Mouse (Mus musculus) lung, adult 2 months (tissue): ENCODE measurements at regions not wholly inside any gene's neighbourhood (a gene's known extent, or its start where the extent isn't known, plus 50 kb on each side); places are given as distances from the start of the nearest gene placed in this dataset.

ENCODE experiments used
- DNase-seq: peaks from one replicate; pipeline ENCODE4 v3.0.0; 2022
- H3K4me1 ChIP-seq: fragments of 200-500 bp; 2 replicates; pipeline ENCODE4 v1.6.1; 2011; ENCODE audit warnings: low read length; ENCODE audit not compliant: control insufficient read depth, insufficient read depth
- H3K4me3 ChIP-seq: fragments of 200-500 bp; replicated peaks from 2 replicates; pipeline ENCODE3; 2011; ENCODE audit warnings: low read depth, mild to moderate bottlenecking, control low read depth, low read length; ENCODE audit errors: extremely low read depth
- CTCF ChIP-seq: fragments of 200-500 bp; IDR thresholded peaks from 2 replicates; pipeline ENCODE4 v1.5.1; 2011; ENCODE audit warnings: mild to moderate bottlenecking, low read length, control low read depth; ENCODE audit not compliant: insufficient read depth
- POLR2A ChIP-seq: fragments of 200-500 bp; IDR thresholded peaks from 2 replicates; pipeline ENCODE4 v1.6.1; 2011; ENCODE audit warnings: low read depth, mild to moderate bottlenecking, control low read depth, low read length, borderline replicate concordance; ENCODE audit errors: extremely low read depth
- WGBS: fragments of 180-500 bp; shearing (Covaris S2); methylation state at CpG from one replicate; pipeline ENCODE4 v1.1.7; 2018; 5-methylcytosine and 5-hydroxymethylcytosine counted together

- no peak overlapping the region for H3K4me3 ChIP-seq
- TF ChIP-seq CTCF (no peak), POLR2A (no peak)
- WGBS = 83% methylated on average over 4 of the region's 4 CpGs
- no peak for DNase-seq
- H3K4me1 ChIP-seq = no peaks in the 10 kb centered on the region
These were observed 146.0 kb upstream of the Ado start for GRCm38 (mm10) chr10:67694751-67695150.

GRCm38 (mm10) chr10:67693586-67693985 lies 144.8 kb upstream of the Ado start:
- 61% methylated on average over 4 of the region's 4 CpGs for WGBS
- Histone ChIP-seq H3K4me1 (no peaks in the 10 kb centered on the region), H3K4me3 (no peak overlapping the region)
- DNase-seq = no peak
- TF ChIP-seq POLR2A (no peak), CTCF (no peak)

- Histone ChIP-seq H3K4me3 (no peak overlapping the region), H3K4me1 (no peaks in the 10 kb centered on the region)
- WGBS = 86% methylated on average over 15 of the region's 15 CpGs
- TF ChIP-seq POLR2A (no peak), CTCF (no peak)
- DNase-seq = no peak
These were observed 141.4 kb upstream of the Ado start for GRCm38 (mm10) chr10:67689944-67690670.

GRCm38 (mm10) chr10:67679382-67679781 lies 130.6 kb upstream of the Ado start:
- WGBS = 83% methylated on average over 4 of the region's 4 CpGs

GRCm38 (mm10) chr10:67673450-67673849 lies 124.7 kb upstream of the Ado start:
- no peak for DNase-seq
- Histone ChIP-seq H3K4me1 (no peaks in the 10 kb centered on the region), H3K4me3 (no peak overlapping the region)
- 82% methylated on average over 8 of the region's 8 CpGs for WGBS
- TF ChIP-seq CTCF = no peak
- no peak for TF ChIP-seq POLR2A

More at GRCm38 (mm10) chr10:67679382-67679781, 130.6 kb upstream of the Ado start:
- TF ChIP-seq POLR2A (no peak), CTCF (no peak)
- Histone ChIP-seq H3K4me1 (no peaks in the 10 kb centered on the region), H3K4me3 (no peak overlapping the region)
- DNase-seq = no peak

GRCm38 (mm10) chr10:67672281-67672680 lies 123.5 kb upstream of the Ado start:
- no peak for DNase-seq
- TF ChIP-seq POLR2A (no peak), CTCF (no peak)
- 67% methylated on average over 8 of the region's 8 CpGs for WGBS
- Histone ChIP-seq H3K4me1 (no peaks in the 10 kb centered on the region), H3K4me3 (no peak overlapping the region)

- no peak for TF ChIP-seq CTCF
- no peak for TF ChIP-seq POLR2A
- Histone ChIP-seq H3K4me3 (no peak overlapping the region), H3K4me1 (no peaks in the 10 kb centered on the region)
- no peak for DNase-seq
- 90% methylated on average over 2 of the region's 2 CpGs for WGBS
These were observed 120.3 kb upstream of the Ado start for GRCm38 (mm10) chr10:67669066-67669465.

- no peak for DNase-seq
- no peaks in the 10 kb centered on the region for H3K4me1 ChIP-seq
- no peak for TF ChIP-seq CTCF
- TF ChIP-seq POLR2A = no peak
- no peak overlapping the region for H3K4me3 ChIP-seq
- WGBS = 72% methylated on average over 3 of the region's 3 CpGs
These were observed 114.3 kb upstream of the Ado start for GRCm38 (mm10) chr10:67663028-67663427.

GRCm38 (mm10) chr10:67661666-67662065 lies 112.9 kb upstream of the Ado start:
- no peak for DNase-seq
- 69% methylated on average over 4 of the region's 4 CpGs for WGBS
- no peak for TF ChIP-seq CTCF
- TF ChIP-seq POLR2A = no peak
- Histone ChIP-seq H3K4me1 (no peaks in the 10 kb centered on the region), H3K4me3 (no peak overlapping the region)

GRCm38 (mm10) chr10:67658005-67658545 lies 109.3 kb upstream of the Ado start:
- H3K4me1 ChIP-seq = no peaks in the 10 kb centered on the region
- TF ChIP-seq POLR2A (no peak), CTCF (no peak)
- WGBS = 58% methylated on average over 4 of the region's 4 CpGs
- no peak overlapping the region for H3K4me3 ChIP-seq
- DNase-seq = no peak
